Mouse (Mus musculus) liver, postnatal 0 days (tissue): Measurements from ENCODE around the gene Repin1.

Source experiments
- CTCF ChIP-seq: sonication (generic); IDR thresholded peaks from 2 replicates; pipeline ENCODE4 v1.5.1; 2016; ENCODE audit warnings: antibody characterized with exemption, low read depth
- EP300 ChIP-seq: IDR thresholded peaks from 2 replicates; pipeline ENCODE4 v1.6.1; 2016; ENCODE audit warnings: antibody characterized with exemption, low read depth, mild to moderate bottlenecking

GRCm38 (mm10) chr6:48595278-48595677 lies 1.6 kb downstream of the Repin1 start:
- TF ChIP-seq CTCF (no peak), EP300 (no peak)
